Mouse (Mus musculus): ENCODE data around the gene Ssr4.
"Not testable (repeated sequence)": the region's sequence is repeated elsewhere in the genome, so short reads cannot be mapped to it uniquely, and the experiment has no call there.

The Ssr4 gene

DNA sequence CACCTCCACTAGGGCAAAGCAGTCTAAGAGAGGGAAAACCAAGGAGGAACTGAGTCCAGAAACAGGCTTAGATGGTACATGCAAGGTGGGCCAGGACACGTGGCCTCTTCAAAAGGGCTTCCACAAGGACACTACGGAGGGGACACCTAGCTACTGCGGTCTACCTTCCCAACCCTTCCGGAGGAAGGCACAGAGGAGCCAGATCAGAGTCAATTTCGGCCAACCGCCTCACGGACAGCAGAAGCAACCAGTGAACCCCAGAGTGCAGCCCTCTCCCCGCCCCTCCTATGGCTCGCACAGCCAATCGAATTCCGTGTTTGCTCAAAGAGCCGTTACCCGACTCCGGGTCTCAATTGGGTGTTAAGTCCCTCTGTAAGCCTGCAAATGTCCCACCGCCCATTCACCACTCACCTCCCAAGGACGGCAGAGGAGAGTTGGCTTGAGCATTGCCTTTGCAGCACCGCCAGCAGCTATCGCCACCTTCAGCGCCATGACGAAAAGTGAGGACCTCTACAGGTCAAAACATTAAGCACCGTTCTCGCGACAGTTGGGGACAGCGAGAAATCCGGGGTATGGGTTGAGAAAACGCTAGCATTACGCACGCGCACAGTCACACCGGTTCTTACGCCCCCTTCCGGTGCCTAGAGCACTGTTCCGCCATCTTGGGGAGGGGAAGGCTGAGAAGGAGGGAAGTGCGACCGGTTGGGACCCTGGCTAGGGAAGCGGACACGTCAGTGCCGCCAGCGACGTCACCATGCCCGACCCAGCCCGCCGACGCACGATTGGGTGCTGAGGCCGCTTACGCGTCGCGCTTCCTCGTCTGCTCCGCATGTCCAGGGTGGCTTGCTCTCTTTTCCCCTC, at the start of gene Ssr4, which contains the start of gene Idh3g:
Gene Ssr4, plus strand, starts transcription at position 665 of the 861 bp plus-strand sequence.
Gene Idh3g, minus strand, starts transcription at position 534 of the 861 bp plus-strand sequence.
- DNase-seq, result peak; percentile 76

GRCm38 (mm10) chrX:73738155-73738554, 48.7 kb upstream of the Ssr4 start:
- no peak for DNase-seq

GRCm38 (mm10) chrX:73739151-73739550, 47.7 kb upstream of the Ssr4 start:
- DNase-seq, result no peak

DNA sequence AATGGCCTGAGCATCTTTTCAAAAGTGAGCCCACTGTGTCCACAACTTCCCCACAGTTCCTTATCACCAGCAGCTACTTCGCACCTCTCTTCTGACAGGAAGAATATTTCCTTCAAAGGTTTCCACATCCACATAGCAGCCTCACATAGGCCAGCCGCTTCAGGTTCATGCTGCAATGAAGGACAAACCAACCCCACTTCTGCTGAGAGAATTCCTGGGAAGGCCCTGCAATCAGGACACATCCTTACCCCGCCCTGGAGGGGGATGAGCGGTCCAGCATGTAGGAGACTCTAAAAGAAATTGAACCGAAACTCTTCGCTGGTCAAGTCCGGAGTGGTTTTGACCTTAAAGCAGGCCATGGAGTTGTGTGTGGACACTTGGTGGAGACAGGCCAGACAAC, 47.0 kb upstream of the Ssr4 start:
- not testable (repeated sequence) for DNase-seq

DNA sequence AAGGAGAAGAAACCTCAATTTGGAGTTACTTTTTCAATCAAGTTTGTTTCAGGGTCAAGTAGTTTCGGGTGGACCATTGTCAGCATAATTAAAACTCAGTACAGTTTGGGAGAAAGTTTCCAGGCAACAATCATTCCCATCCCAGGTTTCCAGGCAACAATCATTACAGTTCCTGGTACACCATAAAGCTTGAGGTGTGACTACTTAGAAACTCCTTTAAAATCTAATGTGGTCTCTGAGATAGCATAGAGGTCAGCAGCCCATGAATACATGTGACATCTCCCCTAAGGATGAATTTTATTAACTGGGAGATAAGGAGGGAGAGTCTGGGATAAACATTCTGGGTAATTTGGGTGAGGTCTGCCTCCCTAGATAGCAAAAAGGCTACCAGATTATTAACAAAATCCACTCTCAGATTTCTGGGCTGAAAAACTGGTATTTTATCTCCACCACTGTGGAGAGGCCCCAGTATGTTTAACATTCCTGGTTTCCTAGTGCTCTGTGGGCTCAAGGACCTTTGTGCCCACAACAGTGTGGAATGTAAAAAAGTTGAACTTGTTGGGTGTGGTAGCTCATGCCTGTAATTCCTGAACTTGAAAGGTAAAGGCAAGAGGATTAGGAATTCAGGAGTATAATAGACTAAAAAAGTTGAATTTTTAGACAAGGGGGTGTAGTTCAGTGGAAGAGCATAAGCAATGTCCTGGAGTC, 41.9 kb upstream of the Ssr4 start:
- DNase-seq, result no peak

DNA sequence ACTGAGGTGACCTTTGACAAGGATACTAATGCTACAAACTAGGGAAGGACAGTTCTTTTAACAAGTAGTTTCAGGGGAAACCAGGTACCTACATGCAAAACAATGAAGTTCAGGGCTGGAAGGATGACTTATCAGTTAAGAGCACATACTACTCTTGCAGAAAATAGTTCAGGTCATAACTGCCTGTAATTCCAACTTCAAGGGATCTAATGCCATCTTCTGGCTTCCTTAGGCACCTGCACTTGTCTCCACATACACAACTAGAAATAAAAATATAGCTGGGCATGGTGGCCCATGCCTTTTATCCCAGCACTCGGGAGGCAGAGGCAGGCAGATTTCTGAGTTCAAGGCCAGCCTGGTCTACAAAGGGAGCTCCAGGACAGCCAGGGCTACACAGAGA, 37.9 kb upstream of the Ssr4 start:
- no peak for DNase-seq

- DNase-seq, result no peak
These were observed 30.3 kb upstream of the Ssr4 start, which contains the start of gene Plxnb3 for GRCm38 (mm10) chrX:73756334-73757140. Gene Plxnb3 (plus strand): TSS chrX:73757090.

- DNase-seq, result peak; percentile 13
These were observed 28.1 kb upstream of the Ssr4 start for GRCm38 (mm10) chrX:73758611-73759290.

DNA sequence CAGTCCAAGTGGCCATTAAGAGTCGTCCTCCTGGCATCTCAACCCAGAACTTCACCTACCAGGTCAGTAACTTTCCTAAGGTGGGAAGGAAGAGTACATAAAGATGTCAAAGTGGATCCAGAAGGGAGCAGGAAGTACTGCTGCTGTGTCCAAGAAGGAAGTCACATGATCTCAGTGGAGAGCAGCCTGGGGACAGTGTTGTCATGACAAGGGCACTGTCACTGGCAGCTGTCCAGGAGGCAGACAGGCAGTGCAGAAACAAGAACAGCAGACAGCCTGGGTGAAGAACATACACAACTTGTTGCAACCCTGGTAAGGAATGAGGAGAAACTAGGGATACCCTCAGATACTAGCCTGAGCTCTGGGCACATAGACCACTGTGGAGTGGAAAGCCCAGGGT, 21.5 kb upstream of the Ssr4 start:
- DNase-seq, result no peak

- DNase-seq, result no peak
These were observed 19.6 kb upstream of the Ssr4 start for GRCm38 (mm10) chrX:73767267-73767666.

DNA sequence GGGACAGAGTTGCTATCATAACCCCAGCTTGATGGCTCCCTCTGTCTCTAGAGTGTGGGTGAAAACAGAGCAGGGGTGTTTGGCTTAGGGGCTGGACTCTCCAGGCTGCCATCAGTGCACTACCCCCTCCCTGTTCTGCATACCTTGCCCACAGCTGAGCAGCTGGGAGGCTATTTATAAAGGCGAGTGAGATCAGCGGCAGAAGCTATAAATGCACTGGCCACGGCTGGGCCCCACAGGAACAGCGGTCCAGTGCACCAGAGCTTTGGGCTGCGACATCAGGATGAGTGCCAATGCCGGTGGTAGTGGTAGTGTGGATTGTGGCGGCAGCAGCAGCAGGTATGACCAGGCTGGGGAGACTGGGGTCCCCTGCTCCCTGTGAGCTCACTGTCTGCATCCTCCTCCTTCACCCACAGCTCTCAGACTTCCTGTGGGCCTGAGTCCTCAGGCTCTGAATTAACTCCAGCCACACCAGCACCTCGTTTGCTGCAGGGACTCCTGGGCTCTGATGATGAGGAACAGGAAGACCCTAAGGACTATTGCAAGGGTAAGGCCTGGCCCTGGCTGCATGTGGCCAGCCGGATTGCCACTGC, 12.6 kb upstream of the Ssr4 start, which contains the start of gene Srpk3:
Gene Srpk3, plus strand, starts transcription at position 238 of the 593 bp plus-strand sequence.
- DNase-seq, result no peak

GRCm38 (mm10) chrX:73774802-73775483, 11.9 kb upstream of the Ssr4 start:
- no peak for DNase-seq

DNA sequence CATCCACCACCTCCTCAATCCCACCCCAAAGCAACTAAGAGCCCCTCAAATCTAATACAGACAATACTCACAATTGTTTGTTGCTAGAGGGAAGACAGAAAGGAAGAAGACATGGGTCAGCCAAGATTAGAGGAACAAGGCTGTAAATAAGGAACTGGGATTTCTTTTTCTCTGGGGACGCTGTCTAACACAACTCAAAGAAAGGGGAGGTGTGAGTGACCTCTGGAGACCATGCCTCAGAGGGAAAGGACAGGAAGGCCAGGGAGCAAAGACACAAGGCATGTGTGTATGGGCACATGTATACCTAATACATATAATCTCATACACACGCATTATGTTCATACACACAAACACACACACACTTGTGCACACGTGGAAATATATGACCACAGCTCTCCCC, 4.6 kb upstream of the Ssr4 start:
- DNase-seq, result no peak

GRCm38 (mm10) chrX:73785666-73786065, 1.2 kb upstream of the Ssr4 start:
- DNase-seq, result no peak

DNA sequence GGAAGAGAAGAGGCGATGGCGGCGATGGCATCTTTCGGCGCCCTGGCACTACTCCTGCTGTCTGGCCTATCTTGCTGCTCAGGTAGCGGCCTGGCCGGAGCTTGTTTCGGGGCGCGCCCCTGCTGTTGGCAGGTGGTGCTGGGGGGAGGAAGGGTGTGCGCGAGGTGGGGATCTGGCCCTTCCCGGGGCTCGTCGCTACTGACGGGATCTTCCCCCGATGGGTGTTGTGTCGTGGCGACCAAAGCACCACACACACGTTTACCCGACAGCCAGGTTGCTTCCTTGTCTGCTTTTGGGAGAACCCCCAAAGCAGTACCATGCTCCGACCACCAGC, 364 bp downstream of the Ssr4 start:
- no peak for DNase-seq

GRCm38 (mm10) chrX:73788501-73788900, 1.7 kb downstream of the Ssr4 start:
- DNase-seq, result no peak

DNA sequence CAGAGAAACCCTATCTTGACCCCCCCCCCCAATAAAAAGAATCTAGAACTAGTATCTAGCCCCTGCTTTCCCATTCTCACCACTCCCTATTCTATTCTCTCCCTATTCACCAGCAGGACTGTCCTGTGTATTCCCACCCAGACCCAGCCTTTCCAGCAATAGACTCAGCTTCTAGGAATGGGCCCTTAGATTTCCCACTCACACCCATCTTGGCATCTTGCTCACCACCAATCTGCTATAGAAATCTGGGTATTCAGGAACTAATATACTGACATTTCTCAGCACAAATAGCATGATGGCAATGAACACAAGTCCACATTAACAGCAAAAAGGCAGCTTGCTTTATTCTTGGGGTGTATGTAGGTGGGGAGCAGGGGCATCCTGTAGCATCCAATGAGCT, 6.2 kb downstream of the Ssr4 start:
- no peak for DNase-seq

DNA sequence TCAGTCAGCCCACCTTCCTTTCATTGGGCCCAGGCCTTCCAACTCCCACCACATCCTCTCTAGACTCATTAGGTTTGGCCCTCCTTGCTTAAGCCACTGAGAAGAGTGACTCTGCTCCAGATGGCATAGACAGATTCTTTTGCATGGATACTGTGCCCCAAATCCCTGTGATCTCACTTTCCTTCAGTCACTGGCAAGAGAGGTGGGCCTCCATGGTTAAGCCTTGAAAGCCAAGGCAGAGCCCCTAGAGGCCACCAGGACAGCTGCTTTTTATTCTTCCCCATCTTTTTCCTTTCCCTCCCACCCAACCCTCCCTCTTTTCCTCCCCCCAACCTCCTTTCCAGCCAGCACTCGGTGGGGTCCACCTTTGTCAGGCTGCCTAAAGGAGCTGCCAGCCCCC, 6.7 kb downstream of the Ssr4 start:
- no peak for DNase-seq

DNA sequence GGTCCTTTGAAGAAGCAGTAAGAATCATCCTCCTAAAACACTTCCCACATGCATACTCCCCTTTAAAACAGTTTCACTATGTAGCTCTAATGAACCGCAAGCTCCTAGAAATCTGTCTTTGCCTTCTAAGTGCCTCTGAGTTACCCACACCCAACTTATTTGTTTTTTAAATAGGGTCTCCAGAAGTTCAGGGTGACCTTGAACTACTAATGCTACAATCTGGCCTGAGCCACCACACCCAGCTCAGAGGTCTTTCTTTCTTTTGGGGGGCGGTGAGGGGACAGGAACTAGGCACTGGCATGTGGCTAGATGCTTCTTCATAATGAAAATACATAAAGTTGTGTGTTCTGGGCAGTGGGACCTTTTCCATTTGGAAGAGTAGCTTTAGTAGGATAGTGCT, 10.7 kb downstream of the Ssr4 start:
- DNase-seq, result no peak

DNA sequence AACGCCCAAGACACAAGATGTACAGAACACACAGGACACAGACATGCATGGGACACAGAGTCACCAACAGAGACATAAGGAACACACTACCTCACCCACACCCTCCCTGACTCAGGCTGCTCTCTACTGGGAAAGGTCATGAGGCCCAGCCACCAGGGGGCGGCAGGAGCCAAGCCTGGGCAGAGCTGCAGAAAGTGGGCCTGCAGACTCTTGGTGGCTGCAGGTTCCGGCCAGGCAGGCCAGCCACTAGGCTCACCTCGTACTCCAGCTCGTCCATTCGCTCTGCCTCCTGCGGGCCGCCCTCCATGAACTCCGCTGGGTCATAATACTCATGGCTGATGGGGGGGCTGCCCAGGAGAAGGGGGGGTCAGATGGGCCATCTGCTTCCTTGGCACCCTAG, 11.7 kb downstream of the Ssr4 start:
- DNase-seq, result peak; percentile 54

- DNase-seq, result no peak
These were observed 19.0 kb downstream of the Ssr4 start for GRCm38 (mm10) chrX:73805814-73806213.

GRCm38 (mm10) chrX:73815072-73815471, 28.2 kb downstream of the Ssr4 start:
- DNase-seq, result peak; percentile 32
